Mouse (Mus musculus) hematopoietic stem cell, adult 5-6 weeks (primary cell): Measurements from ENCODE around the gene Elk4. TPM values are rescaled to one million over a fixed set of nuclear protein-coding genes. Genes with fewer than 3 reads are reported as not detected.

Source experiments
- ATAC-seq, 2 experiments: fragments of 125-278 bp in 1 of 2; replicated peaks in 1 of 2; 2 replicates each; pipeline ENCODE4 v1.8.0; 2016 to 2017; ENCODE audit warnings: inconsistent platforms in 2 of 2, mild to moderate bottlenecking in 2 of 2, moderate number of reproducible peaks in 2 of 2, low read depth in 1 of 2, moderate TSS enrichment in 1 of 2; ENCODE audit not compliant: low FRiP score in 2 of 2, poor library complexity in 2 of 2, severe bottlenecking in 2 of 2, insufficient read depth in 1 of 2, low TSS enrichment in 1 of 2
- total RNA-seq: library from RNA; stranded (forward); fragments of 172-1452, 232-1000 nt; gene quantifications from 2 replicates; pipeline ENCODE4 v1.2.3, GENCODE M21; 2017

Gene Elk4
- total RNA-seq, 1 experiment from 2014 or later, result 118 TPM

- ATAC-seq, result no peak
These were observed 36.4 kb downstream of the Elk4 start for GRCm38 (mm10) chr1:132043759-132044158.

- peak; percentile 80 to 86 for ATAC-seq
These were observed 38.8 kb downstream of the Elk4 start for GRCm38 (mm10) chr1:132046143-132046735.

GRCm38 (mm10) chr1:132051746-132052145, 44.3 kb downstream of the Elk4 start:
- ATAC-seq, result no peak

GRCm38 (mm10) chr1:132054387-132054786, 47.0 kb downstream of the Elk4 start:
- ATAC-seq, result peak in 1 of 2 experiments; percentile 46; a peak in 1 of 4 replicates

- no peak for ATAC-seq
These were observed 47.8 kb downstream of the Elk4 start for GRCm38 (mm10) chr1:132055054-132055664.

- ATAC-seq, result no peak
These were observed 51.2 kb downstream of the Elk4 start for GRCm38 (mm10) chr1:132058558-132058957.

GRCm38 (mm10) chr1:132060036-132060769, 52.8 kb downstream of the Elk4 start:
- no peak for ATAC-seq

- no peak for ATAC-seq
These were observed 54.5 kb downstream of the Elk4 start for GRCm38 (mm10) chr1:132061750-132062541.

- no peak for ATAC-seq
These were observed 55.7 kb downstream of the Elk4 start for GRCm38 (mm10) chr1:132063096-132063495.

- ATAC-seq, result no peak
These were observed 57.6 kb downstream of the Elk4 start for GRCm38 (mm10) chr1:132065001-132065400.

- ATAC-seq, result no peak
These were observed 58.2 kb downstream of the Elk4 start for GRCm38 (mm10) chr1:132065475-132066172.

GRCm38 (mm10) chr1:132067261-132068255, 60.2 kb downstream of the Elk4 start, which contains the start of gene Mfsd4a:
Mfsd4a (minus strand) TSS chr1:132068062.
- peak; percentile 36 to 49; a peak in 3 of 4 replicates for ATAC-seq

GRCm38 (mm10) chr1:132069436-132069835, 62.0 kb downstream of the Elk4 start:
- ATAC-seq, result no peak

- no peak for ATAC-seq
These were observed 63.3 kb downstream of the Elk4 start for GRCm38 (mm10) chr1:132070659-132071058.

- ATAC-seq, result no peak
These were observed 68.2 kb downstream of the Elk4 start for GRCm38 (mm10) chr1:132075576-132075975.

- no peak for ATAC-seq
These were observed 71.0 kb downstream of the Elk4 start for GRCm38 (mm10) chr1:132078413-132078812.
